Mouse (Mus musculus) layer of hippocampus, postnatal 14 days (tissue): ENCODE data around the gene Vmn2r106. TPM values are rescaled to one million over a fixed set of nuclear protein-coding genes. Genes with fewer than 3 reads are reported as not detected.

Source experiments
- DNase-seq, 2 experiments: peaks; one replicate each; pipeline ENCODE4 v3.0.0; 2021 to 2022; ENCODE audit warnings: low spot score in 2 of 2, mixed read lengths in 1 of 2
- long read RNA-seq, 2 experiments: library from polyadenylated mRNA; stranded (forward); transcript quantifications; one replicate each; pipeline ENCODE4 v2.0.0; 2021
- total RNA-seq, 2 experiments: library from RNA; stranded (reverse); gene quantifications; 2 replicates each; pipeline ENCODE4 v1.2.3; 2021

Vmn2r106 gene
- total RNA-seq, result not detected
- long read RNA-seq, experiment 1, result 0 reads
- long read RNA-seq, experiment 2, result 0 reads

DNA sequence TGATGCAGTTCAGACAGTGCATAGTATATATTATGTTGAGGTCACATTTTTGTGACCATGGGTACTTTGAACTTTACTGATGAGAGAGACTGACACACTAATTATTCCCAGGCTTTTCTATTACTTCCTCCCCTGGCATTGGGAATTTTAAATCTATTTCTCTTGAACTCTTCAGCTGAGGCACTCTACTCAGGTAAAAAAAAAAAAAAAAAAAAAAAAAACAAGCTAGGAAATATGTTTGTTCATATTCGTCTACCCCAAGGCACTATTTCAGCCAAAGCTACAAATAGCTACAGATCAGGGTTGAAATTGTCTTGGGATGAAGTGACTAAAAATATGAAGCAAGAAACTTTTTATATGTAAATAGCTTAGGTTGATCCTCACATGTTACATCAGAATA lies at the start of gene Vmn2r106:
Gene Vmn2r106 (minus strand): TSS at position 101 of the 400 bp plus-strand sequence.
- no peak for DNase-seq

DNA sequence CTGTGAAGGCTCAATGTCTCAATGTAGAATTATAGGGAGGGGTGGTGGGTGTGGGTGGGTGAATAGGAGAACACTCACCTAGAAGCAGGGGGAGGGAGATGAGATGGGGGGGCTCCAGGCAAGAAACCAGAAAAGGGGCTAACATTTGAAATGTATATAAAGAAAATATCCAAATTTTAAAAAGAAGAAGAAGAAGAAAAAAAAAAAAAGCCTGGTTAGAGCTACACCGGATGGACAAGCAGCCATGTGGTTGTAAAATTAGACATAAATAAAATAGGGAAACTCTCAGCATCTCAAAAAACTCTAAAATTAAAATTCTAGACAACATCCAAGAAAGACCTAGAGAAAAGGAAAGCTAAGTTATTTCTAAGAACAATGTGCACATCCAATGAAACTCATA lies 20.4 kb upstream of the Vmn2r106 start:
- DNase-seq, result no peak

- no peak for DNase-seq
Observed at GRCm38 (mm10) chr17:20286906-20287305, 1.6 kb upstream of the Vmn2r106 start.

GRCm38 (mm10) chr17:20255522-20255921 lies 29.8 kb downstream of the Vmn2r106 start:
- no peak for DNase-seq

DNA sequence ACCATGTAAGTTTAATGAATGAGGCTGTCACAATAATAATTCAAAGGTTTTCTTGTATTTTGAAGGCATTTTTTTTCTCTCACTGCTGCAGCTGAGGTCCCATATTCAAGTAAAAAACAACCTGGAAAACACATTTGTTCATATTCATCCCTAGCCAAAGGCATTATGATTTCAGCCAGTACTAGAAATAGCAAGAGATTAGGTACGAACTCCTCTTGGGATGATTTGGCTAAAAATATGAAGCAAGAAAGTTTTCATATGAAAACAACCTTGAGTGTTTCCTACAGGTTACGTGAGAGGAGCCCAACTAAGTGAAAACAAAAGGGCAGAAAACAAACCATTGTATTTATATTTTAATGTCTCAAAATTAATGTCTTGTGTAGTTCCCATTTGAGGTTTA lies 50.4 kb downstream of the Vmn2r106 start, which contains the start of gene Vmn2r105:
Gene Vmn2r105 (minus strand): TSS at position 101 of the 400 bp plus-strand sequence.
- no peak for DNase-seq

Other genes starting within 250 kb of the Vmn2r106 start
- not detected for gene Vmn2r104, start 237.2 kb downstream of the Vmn2r106 start, total RNA-seq
- gene Fpr-rs7, start 171.3 kb downstream of the Vmn2r106 start, total RNA-seq, result not detected
- not detected for gene Fpr-rs6, start 102.5 kb downstream of the Vmn2r106 start, total RNA-seq
- not detected for gene Vmn2r105, start 50.5 kb downstream of the Vmn2r106 start, total RNA-seq
- gene Vmn2r107, start 59.7 kb upstream of the Vmn2r106 start, total RNA-seq, result not detected
- gene Vmn1r224, start 128.6 kb upstream of the Vmn2r106 start, total RNA-seq, result not detected
- gene Vmn2r108, start 195.8 kb upstream of the Vmn2r106 start, total RNA-seq, result under 1 TPM; 0.05 TPM
- not detected for gene Vmn1r225, start 212.6 kb upstream of the Vmn2r106 start, total RNA-seq